ENCODE assay signal across 14 mouse cellular contexts in the genomic region with DNA sequence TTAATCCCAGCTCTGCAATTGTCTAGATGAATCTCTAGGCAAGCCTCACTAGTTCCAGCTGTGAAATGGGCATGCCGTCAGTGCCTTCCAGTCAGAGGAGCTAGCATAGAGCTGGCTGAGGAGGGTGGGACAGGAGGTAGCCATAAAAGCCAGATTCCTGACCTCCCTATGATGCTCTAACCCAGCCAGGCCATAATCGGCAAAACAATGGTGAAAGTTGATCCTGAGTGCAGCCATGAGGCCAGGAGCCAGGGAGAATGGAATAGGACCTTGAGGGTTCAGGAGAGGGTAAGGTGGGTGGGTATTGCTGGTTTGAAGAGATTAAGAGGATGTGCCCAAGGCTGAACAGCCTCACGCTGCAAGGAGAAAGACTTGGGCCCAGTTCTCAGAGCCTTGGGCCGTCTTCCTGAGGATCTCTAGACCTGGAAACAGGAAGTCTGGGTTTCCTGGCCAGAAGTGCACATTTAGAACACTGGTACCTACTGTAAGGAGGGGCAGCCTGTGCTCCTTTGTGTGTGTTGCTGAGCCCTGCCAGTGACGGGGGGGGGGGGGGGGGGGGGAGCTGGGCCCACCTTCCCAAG. TPM values are rescaled to one million over a fixed set of nuclear protein-coding genes. Genes with fewer than 3 reads are reported as not detected.
DNase-seq lines count a peak whose midpoint lies in the region; ATAC-seq and TF ChIP-seq lines count a peak whose summit lies in the region.
"Had no signal": no experiment of that assay in that cellular context is flagged by ENCODE, and none has a peak within 500 bp of the region (broad histone marks: within the 10 kb centered on the region; RNA-seq: fewer than 3 reads in every experiment).

No protein-coding gene starts in this region.

- no peak for ATAC-seq in hindbrain, embryonic 11.5 days (ENCODE audit: low FRiP score)
- no peak for ATAC-seq in megakaryocyte, adult 5-6 weeks (ENCODE audit: poor library complexity, severe bottlenecking)
- no peak for ATAC-seq in limb, embryonic 12.5 days (ENCODE audit: insufficient number of reproducible peaks, insufficient read depth, low FRiP score, low TSS enrichment, low read depth)
- no peak for ATAC-seq in stomach, postnatal 0 days (ENCODE audit: low FRiP score, low TSS enrichment)

- H3K4me2 ChIP-seq in hindbrain, embryonic 11.5 days (replicated peaks; ENCODE audit: low read depth, low read length): no peak overlapping the region
- no peak overlapping the region for H3K4me2 ChIP-seq in limb, embryonic 12.5 days
- no peak overlapping the region for H3K4me2 ChIP-seq in stomach, postnatal 0 days (replicated peaks; ENCODE audit: low read depth)
- H3K4me2 ChIP-seq: hindbrain, embryonic 15.5 days; midbrain, embryonic 11.5 days had no signal

- H3K9me3 ChIP-seq in hindbrain, embryonic 10.5 days: no peaks in the 10 kb centered on the region
- H3K9me3 ChIP-seq in hindbrain, embryonic 11.5 days (ENCODE audit: control insufficient read depth, low read length): no peaks in the 10 kb centered on the region
- H3K9me3 ChIP-seq in megakaryocyte, embryonic 14.5 days: no peaks in the 10 kb centered on the region
- no peaks in the 10 kb centered on the region for H3K9me3 ChIP-seq in limb, embryonic 12.5 days
- H3K9me3 ChIP-seq in stomach, postnatal 0 days (ENCODE audit: control insufficient read depth, low read length): no peaks in the 10 kb centered on the region
- H3K9me3 ChIP-seq: hindbrain, embryonic 15.5 days had no signal

- no peaks in the 10 kb centered on the region for H3K36me3 ChIP-seq in hindbrain, embryonic 10.5 days
- H3K36me3 ChIP-seq in hindbrain, embryonic 11.5 days (ENCODE audit: control insufficient read depth, insufficient read depth, low read length): no peaks in the 10 kb centered on the region
- H3K36me3 ChIP-seq in megakaryocyte, embryonic 14.5 days (replicated peaks; ENCODE audit: low read length): peaks cover 51% of the 10 kb centered on the region
- no peaks in the 10 kb centered on the region for H3K36me3 ChIP-seq in limb, embryonic 12.5 days
- H3K36me3 ChIP-seq in stomach, postnatal 0 days (ENCODE audit: control insufficient read depth, insufficient read depth, low read length): no peaks in the 10 kb centered on the region
- H3K36me3 ChIP-seq: hindbrain, embryonic 15.5 days had no signal

- peaks cover 94% of the 10 kb centered on the region for H3K27me3 ChIP-seq in hindbrain, embryonic 10.5 days (ENCODE audit: insufficient read depth, poor library complexity, severe bottlenecking)
- H3K27me3 ChIP-seq in hindbrain, embryonic 11.5 days (ENCODE audit: control insufficient read depth, insufficient read depth, low read length): peaks cover 47% of the 10 kb centered on the region
- H3K27me3 ChIP-seq in megakaryocyte, embryonic 14.5 days (replicated peaks): peaks cover 31% of the 10 kb centered on the region
- peaks cover 98% of the 10 kb centered on the region for H3K27me3 ChIP-seq in limb, embryonic 12.5 days
- H3K27me3 ChIP-seq in stomach, postnatal 0 days (ENCODE audit: control insufficient read depth, insufficient read depth, low read length): no peaks in the 10 kb centered on the region; the same call in 1 of the 2 replicates

- WGBS in hindbrain, embryonic 10.5 days: 52% methylated on average over 5 of the region's 5 CpGs
- WGBS in hindbrain, embryonic 11.5 days: 68% methylated on average over 4 of the region's 5 CpGs
- WGBS in limb, embryonic 12.5 days: 35% methylated on average over 5 of the region's 5 CpGs
- 67% methylated on average over 4 of the region's 5 CpGs for WGBS in stomach, postnatal 0 days

- no peak for TF ChIP-seq CTCF in stomach, postnatal 0 days (IDR thresholded peaks at IDR 0.05; ENCODE audit: low read depth)

- H3K27ac ChIP-seq in hindbrain, embryonic 10.5 days: peak overlapping the region; percentile 45; the same call in 1 of the 2 replicates
- H3K27ac ChIP-seq in hindbrain, embryonic 11.5 days (ENCODE audit: low read depth, low read length): no peak overlapping the region
- 0 out of 2 replicates have a peak overlapping the region, but pooled peaks have one; percentile 47 for H3K27ac ChIP-seq in limb, embryonic 12.5 days
- peak overlapping the region; percentile 70 for H3K27ac ChIP-seq in stomach, postnatal 0 days (replicated peaks)
- H3K27ac ChIP-seq: hindbrain, embryonic 15.5 days; layer of hippocampus, adult 2 months had no signal

- no peak for TF ChIP-seq EP300 in stomach, postnatal 0 days (optimal IDR thresholded peaks at IDR 0.05)

- no peak overlapping the region for H3K4me3 ChIP-seq in hindbrain, embryonic 10.5 days
- no peak overlapping the region for H3K4me3 ChIP-seq in hindbrain, embryonic 11.5 days (ENCODE audit: low read depth, low read length)
- peak overlapping the region; percentile 53 for H3K4me3 ChIP-seq in megakaryocyte, embryonic 14.5 days (replicated peaks)
- no peak overlapping the region for H3K4me3 ChIP-seq in limb, embryonic 12.5 days (replicated peaks)
- H3K4me3 ChIP-seq in stomach, postnatal 0 days (ENCODE audit: low read depth, low read length): no peak overlapping the region
- H3K4me3 ChIP-seq: hindbrain, embryonic 15.5 days; layer of hippocampus, adult 2 months had no signal

- H3K9ac ChIP-seq in hindbrain, embryonic 11.5 days (ENCODE audit: low read depth, low read length): no peak overlapping the region
- no peak overlapping the region for H3K9ac ChIP-seq in limb, embryonic 12.5 days (replicated peaks)
- 0 out of 2 replicates have a peak overlapping the region, but pooled peaks have one; percentile 18 for H3K9ac ChIP-seq in stomach, postnatal 0 days (ENCODE audit: low read length)
- H3K9ac ChIP-seq: hindbrain, embryonic 15.5 days had no signal

- peaks cover 77% of the 10 kb centered on the region for H3K4me1 ChIP-seq in hindbrain, embryonic 10.5 days (replicated peaks)
- peaks cover 5% of the 10 kb centered on the region; the same call in 1 of the 2 replicates for H3K4me1 ChIP-seq in hindbrain, embryonic 11.5 days (replicated peaks; ENCODE audit: control insufficient read depth, insufficient read depth, low read length)
- peaks cover 100% of the 10 kb centered on the region for H3K4me1 ChIP-seq in megakaryocyte, embryonic 14.5 days
- H3K4me1 ChIP-seq in limb, embryonic 12.5 days (replicated peaks): peaks cover 38% of the 10 kb centered on the region
- H3K4me1 ChIP-seq in stomach, postnatal 0 days (replicated peaks; ENCODE audit: control insufficient read depth, insufficient read depth): peaks cover 15% of the 10 kb centered on the region

- DNase-seq in hindbrain, embryonic 10.5 days (ENCODE audit: low spot score): no peak
- DNase-seq in hindbrain, embryonic 11.5 days (ENCODE audit: low spot score): no peak
- no peak for DNase-seq in stomach, postnatal 0 days (ENCODE audit: low spot score)
- DNase-seq in right cerebral cortex, postnatal 10 days (ENCODE audit: low spot score in 2 of 2): no peak
- DNase-seq: left cerebral cortex, postnatal 4 days; right cerebral cortex, adult 18-20 months had no signal

RNA-seq across cellular contexts. Expression of a gene that starts 9.4 kb away (rescaled TPM):
- 3.0 and 3.2 TPM in 2 replicates for polyA plus RNA-seq in hindbrain, embryonic 10.5 days (2016; fragmentation: Nextera tagmentation; extraction: Ambion mirVana)
- 1.9 and 2.0 TPM in 2 replicates for polyA plus RNA-seq in hindbrain, embryonic 11.5 days (2014; fragmentation: Nextera tagmentation; extraction: Ambion mirVana)
- polyA plus RNA-seq in megakaryocyte, embryonic 14.5 days (2012; ENCODE audit: insufficient read depth, low replicate concordance): 1.1 and 11.3 TPM in 2 replicates
- total RNA-seq in megakaryocyte, adult 5-6 weeks (2015): 42.7 and 43.7 TPM in 2 replicates
- 81.0 and 109 TPM in 2 replicates for total RNA-seq in megakaryocyte, adult 5-6 weeks (2017)
- polyA plus RNA-seq in limb, embryonic 12.5 days (2016; fragmentation: Nextera tagmentation; extraction: Ambion mirVana): 4.1 and 5.3 TPM in 2 replicates
- 14.5 and 15.6 TPM in 2 replicates for polyA plus RNA-seq in stomach, postnatal 0 days (2015; fragmentation: Nextera tagmentation; extraction: Ambion mirVana)

RNA-seq across cellular contexts. Expression of a gene that starts 16.0 kb away (rescaled TPM):
- polyA plus RNA-seq in hindbrain, embryonic 10.5 days (2016; fragmentation: Nextera tagmentation; extraction: Ambion mirVana): 4.7 and 5.4 TPM in 2 replicates
- 3.5 and 3.8 TPM in 2 replicates for polyA plus RNA-seq in hindbrain, embryonic 11.5 days (2014; fragmentation: Nextera tagmentation; extraction: Ambion mirVana)
- 38.6 and 61.4 TPM in 2 replicates for polyA plus RNA-seq in megakaryocyte, embryonic 14.5 days (2012; ENCODE audit: insufficient read depth, low replicate concordance)
- total RNA-seq in megakaryocyte, adult 5-6 weeks (2015): 0.39 and 1.1 TPM in 2 replicates
- 0.29 TPM in 1 of 2 replicates, not detected in the other for total RNA-seq in megakaryocyte, adult 5-6 weeks (2017)
- 5.6 and 7.1 TPM in 2 replicates for polyA plus RNA-seq in limb, embryonic 12.5 days (2016; fragmentation: Nextera tagmentation; extraction: Ambion mirVana)
- 7.3 and 8.6 TPM in 2 replicates for polyA plus RNA-seq in stomach, postnatal 0 days (2015; fragmentation: Nextera tagmentation; extraction: Ambion mirVana)

RNA-seq across cellular contexts. Expression of a gene that starts 26.2 kb away (rescaled TPM):
- polyA plus RNA-seq in hindbrain, embryonic 10.5 days (2016; fragmentation: Nextera tagmentation; extraction: Ambion mirVana): 0.25 TPM in 1 of 2 replicates, not detected in the other
- 0.47 TPM in 1 of 2 replicates, not detected in the other for polyA plus RNA-seq in hindbrain, embryonic 11.5 days (2014; fragmentation: Nextera tagmentation; extraction: Ambion mirVana)
- polyA plus RNA-seq in megakaryocyte, embryonic 14.5 days (2012; ENCODE audit: insufficient read depth, low replicate concordance): not detected in 2 replicates
- not detected in 2 replicates for total RNA-seq in megakaryocyte, adult 5-6 weeks (2015)
- not detected in 2 replicates for total RNA-seq in megakaryocyte, adult 5-6 weeks (2017)
- polyA plus RNA-seq in limb, embryonic 12.5 days (2016; fragmentation: Nextera tagmentation; extraction: Ambion mirVana): 4.4 and 6.7 TPM in 2 replicates
- 2.2 TPM in 2 replicates for polyA plus RNA-seq in stomach, postnatal 0 days (2015; fragmentation: Nextera tagmentation; extraction: Ambion mirVana)
- total RNA-seq: common myeloid progenitor, adult 5-6 weeks had no signal
- polyA plus RNA-seq: midbrain, embryonic 11.5 days; neural tube, embryonic 11.5 days had no signal

RNA-seq across cellular contexts. Expression of a gene that starts 52.8 kb away (rescaled TPM):
- polyA plus RNA-seq in hindbrain, embryonic 10.5 days (2016; fragmentation: Nextera tagmentation; extraction: Ambion mirVana): 11.6 and 14.1 TPM in 2 replicates
- polyA plus RNA-seq in hindbrain, embryonic 11.5 days (2014; fragmentation: Nextera tagmentation; extraction: Ambion mirVana): 8.9 and 10.1 TPM in 2 replicates
- 0.22 TPM in 1 of 2 replicates, not detected in the other for polyA plus RNA-seq in megakaryocyte, embryonic 14.5 days (2012; ENCODE audit: insufficient read depth, low replicate concordance)
- total RNA-seq in megakaryocyte, adult 5-6 weeks (2015): not detected in 2 replicates
- total RNA-seq in megakaryocyte, adult 5-6 weeks (2017): not detected in 2 replicates
- 11.0 and 12.8 TPM in 2 replicates for polyA plus RNA-seq in limb, embryonic 12.5 days (2016; fragmentation: Nextera tagmentation; extraction: Ambion mirVana)
- 12.5 and 14.4 TPM in 2 replicates for polyA plus RNA-seq in stomach, postnatal 0 days (2015; fragmentation: Nextera tagmentation; extraction: Ambion mirVana)
- total RNA-seq: common myeloid progenitor, adult 5-6 weeks had no signal

RNA-seq across cellular contexts. Expression of a gene that starts 55.3 kb away (rescaled TPM):
- polyA plus RNA-seq in hindbrain, embryonic 10.5 days (2016; fragmentation: Nextera tagmentation; extraction: Ambion mirVana): 32.6 and 34.7 TPM in 2 replicates
- polyA plus RNA-seq in hindbrain, embryonic 11.5 days (2014; fragmentation: Nextera tagmentation; extraction: Ambion mirVana): 28.6 and 31.9 TPM in 2 replicates
- polyA plus RNA-seq in megakaryocyte, embryonic 14.5 days (2012; ENCODE audit: insufficient read depth, low replicate concordance): 113 and 131 TPM in 2 replicates
- 22.0 and 24.6 TPM in 2 replicates for total RNA-seq in megakaryocyte, adult 5-6 weeks (2015)
- total RNA-seq in megakaryocyte, adult 5-6 weeks (2017): 12.4 and 14.2 TPM in 2 replicates
- 25.6 and 32.1 TPM in 2 replicates for polyA plus RNA-seq in limb, embryonic 12.5 days (2016; fragmentation: Nextera tagmentation; extraction: Ambion mirVana)
- polyA plus RNA-seq in stomach, postnatal 0 days (2015; fragmentation: Nextera tagmentation; extraction: Ambion mirVana): 18.6 and 18.7 TPM in 2 replicates
